Mouse (Mus musculus) heart, adult 2 months (tissue): ENCODE measurements around the gene Prkacb.

Experiments
- CTCF ChIP-seq: fragments of 200-600 bp; IDR thresholded peaks from 2 replicates; pipeline ENCODE4 v1.8.1; 2022; ENCODE audit warnings: antibody characterized with exemption, mild to moderate bottlenecking, moderate library complexity
- POLR2A ChIP-seq: fragments of 200-500 bp; IDR thresholded peaks from 2 replicates; pipeline ENCODE4 v1.6.1; 2011; ENCODE audit warnings: mild to moderate bottlenecking, low read depth, low read length, control low read depth; ENCODE audit not compliant: insufficient read depth

DNA sequence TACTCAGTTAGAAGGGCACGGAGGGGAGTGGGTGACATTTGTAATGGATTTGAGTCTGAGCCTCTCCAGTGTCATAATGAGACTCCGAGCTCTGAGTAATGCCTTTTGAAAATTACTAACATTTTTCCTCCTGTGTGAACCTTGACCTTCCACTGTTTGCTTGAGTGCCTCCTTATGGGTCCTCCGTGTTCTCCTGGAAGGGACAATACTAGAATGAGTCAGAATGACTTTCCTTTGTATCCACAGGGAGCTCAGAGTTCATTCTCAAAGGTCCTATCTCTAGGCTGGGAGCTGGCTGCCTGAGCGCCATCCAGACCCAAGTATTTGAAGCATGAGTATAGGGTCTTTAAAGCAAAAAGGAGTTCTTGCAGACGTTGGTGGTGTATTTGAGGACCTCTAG is 94.5 kb downstream of the Prkacb start:
- TF ChIP-seq CTCF (no peak), POLR2A (no peak)
